Mouse (Mus musculus) hematopoietic stem cell, adult 5-6 weeks (primary cell): ENCODE results near the gene Dnajc4. TPM values are rescaled to one million over a fixed set of nuclear protein-coding genes. Genes with fewer than 3 reads are reported as not detected.
A peak's percentile ranks its signal among the peaks of the same experiment; 100 is the strongest.

Experiments used
- ATAC-seq, 2 experiments: fragments of 125-278 bp in 1 of 2; replicated peaks in 1 of 2; 2 replicates each; pipeline ENCODE4 v1.8.0; 2016 to 2017; ENCODE audit warnings: inconsistent platforms in 2 of 2, mild to moderate bottlenecking in 2 of 2, moderate number of reproducible peaks in 2 of 2, low read depth in 1 of 2, moderate TSS enrichment in 1 of 2; ENCODE audit not compliant: low FRiP score in 2 of 2, poor library complexity in 2 of 2, severe bottlenecking in 2 of 2, insufficient read depth in 1 of 2, low TSS enrichment in 1 of 2
- total RNA-seq: library from RNA; stranded (forward); fragments of 172-1452, 232-1000 nt; gene quantifications from 2 replicates; pipeline ENCODE4 v1.2.3, GENCODE M21; 2017

Gene Dnajc4
- total RNA-seq, 1 experiment from 2014 or later, result 7.7 TPM

DNA sequence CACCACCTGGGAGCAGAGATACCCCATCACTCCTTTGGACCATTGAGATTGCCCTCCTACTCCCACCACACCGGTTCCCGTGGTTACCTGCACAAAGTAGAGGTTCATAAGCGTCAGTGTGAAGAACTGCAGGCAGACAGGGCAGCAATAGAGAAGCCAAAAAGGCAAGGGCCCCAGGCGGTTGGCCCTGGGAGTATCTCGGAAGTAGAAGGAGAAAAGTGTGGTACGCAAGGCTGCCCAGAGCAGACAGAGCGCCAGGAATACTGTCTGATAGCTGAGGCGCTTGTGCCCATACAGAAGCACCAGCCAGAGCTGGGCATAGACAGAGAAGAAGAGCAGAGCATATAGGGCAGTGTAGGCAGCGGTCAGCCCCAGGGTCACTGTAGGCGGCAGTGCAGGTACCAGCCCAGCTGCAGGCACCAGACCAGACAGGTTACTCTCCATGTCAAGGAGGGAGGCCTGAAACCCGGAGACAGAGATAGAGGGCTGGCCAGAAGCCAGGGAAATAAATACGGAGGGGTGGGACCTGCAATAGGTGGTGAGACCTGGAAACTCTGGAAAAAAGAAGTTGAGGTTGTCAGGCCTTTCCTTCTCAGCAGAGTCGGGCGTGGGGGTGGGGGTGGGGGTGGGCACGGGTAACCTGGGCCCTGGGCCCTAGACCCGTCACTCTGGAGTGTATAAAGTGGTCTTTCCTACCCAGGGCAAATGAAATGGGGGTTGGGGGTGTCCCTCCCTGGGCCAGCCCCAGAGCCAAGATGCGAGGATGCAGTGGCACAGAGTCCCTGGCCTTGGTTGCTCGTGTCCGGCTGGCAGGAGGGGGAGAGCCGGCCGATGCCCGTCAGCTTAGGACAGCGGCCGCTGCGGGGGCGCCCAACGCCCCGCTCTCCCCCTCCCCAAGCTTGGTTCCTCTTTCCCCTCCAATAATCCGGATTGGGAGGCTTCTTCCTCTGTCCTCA lies 51.7 kb downstream of the Dnajc4 start:
- ATAC-seq, result peak in 1 of 2 experiments; percentile 10; a peak in 1 of 4 replicates

DNA sequence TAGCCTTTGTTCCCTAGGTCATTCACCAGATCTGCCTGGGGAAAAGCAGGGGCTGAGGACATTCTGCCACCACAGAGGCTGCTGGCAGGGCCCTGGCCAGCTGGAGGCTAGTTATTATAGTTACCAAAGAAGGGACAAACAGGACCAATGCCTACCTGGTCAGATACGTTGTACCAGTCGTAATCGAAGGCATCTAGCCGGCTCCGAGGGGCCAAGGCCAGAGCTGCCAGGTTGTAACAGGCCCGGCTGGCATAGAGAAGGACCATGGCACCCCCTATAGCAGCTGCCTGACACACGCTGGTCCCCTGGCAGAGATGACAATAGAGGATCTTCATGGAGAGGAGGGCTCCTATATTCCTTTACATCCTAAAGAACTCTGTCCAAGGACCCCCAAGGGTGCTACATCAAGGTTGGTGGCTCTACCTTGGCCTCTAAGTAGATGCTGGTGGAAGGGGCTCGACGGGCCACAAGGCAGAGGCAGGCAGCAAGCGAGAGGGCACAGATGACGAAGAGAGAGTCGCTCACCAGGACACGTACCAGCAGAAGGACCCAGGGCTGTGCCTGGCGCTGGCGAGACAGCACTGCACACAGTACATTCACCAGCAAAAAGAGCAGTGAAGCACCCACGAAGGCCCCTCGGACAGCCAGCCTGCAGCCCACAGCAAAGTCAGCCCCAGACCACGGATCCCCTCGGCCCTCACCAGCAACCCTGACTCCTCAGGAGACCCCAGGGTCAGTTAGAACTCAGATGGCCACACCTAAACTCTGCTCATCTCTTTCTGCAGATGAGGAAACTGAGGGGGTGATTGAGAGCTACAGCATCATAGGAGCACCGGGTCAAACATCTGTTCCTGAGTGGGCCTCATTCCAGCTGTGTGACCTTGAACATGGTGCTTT lies 53.0 kb downstream of the Dnajc4 start:
- ATAC-seq, result no peak

Other genes with a start within 250 kb of the Dnajc4 start
- 3.3 and 4.8 TPM in 2 replicates for gene Rps6ka4, start 151.9 kb downstream of the Dnajc4 start, total RNA-seq
- gene Ccdc88b, start 134.4 kb downstream of the Dnajc4 start, total RNA-seq, result 28.1 and 31.2 TPM in 2 replicates
- 249 and 328 TPM in 2 replicates for gene Trmt112, start 82.9 kb downstream of the Dnajc4 start, total RNA-seq
- 282 and 414 TPM in 2 replicates for gene Prdx5, start 82.5 kb downstream of the Dnajc4 start, total RNA-seq
- 15.3 and 16.0 TPM in 2 replicates for gene Esrra, start 70.8 kb downstream of the Dnajc4 start, total RNA-seq
- gene Catsperz, start 67.2 kb downstream of the Dnajc4 start, total RNA-seq, result not detected in 2 replicates
- not detected in 2 replicates for gene Kcnk4, start 58.1 kb downstream of the Dnajc4 start, total RNA-seq
- 21.9 and 30.1 TPM in 2 replicates for gene Bad, start 50.7 kb downstream of the Dnajc4 start, total RNA-seq
- 19.5 and 20.3 TPM in 2 replicates for gene Gpr137, start 50.1 kb downstream of the Dnajc4 start, total RNA-seq
- 89.4 and 98.0 TPM in 2 replicates for gene Ppp1r14b, start 17.6 kb downstream of the Dnajc4 start, total RNA-seq
- 9.1 and 12.3 TPM in 2 replicates for gene Plcb3, start 16.1 kb downstream of the Dnajc4 start, total RNA-seq
- 67.0 and 99.5 TPM in 2 replicates for gene Fkbp2, start 12.1 kb downstream of the Dnajc4 start, total RNA-seq
- gene Vegfb, start 4.9 kb downstream of the Dnajc4 start, total RNA-seq, result 6.4 and 9.2 TPM in 2 replicates
- gene Nudt22, start 3.5 kb upstream of the Dnajc4 start, total RNA-seq, result 8.5 and 9.9 TPM in 2 replicates
- gene Trpt1, start 3.6 kb upstream of the Dnajc4 start, total RNA-seq, result 1.6 and 2.2 TPM in 2 replicates
- gene Fermt3, start 26.9 kb upstream of the Dnajc4 start, total RNA-seq, result 198 and 220 TPM in 2 replicates
- gene Stip1, start 47.4 kb upstream of the Dnajc4 start, total RNA-seq, result 162 and 250 TPM in 2 replicates
- 5.2 and 11.2 TPM in 2 replicates for gene Macrod1, start 64.2 kb upstream of the Dnajc4 start, total RNA-seq
- gene Flrt1, start 113.2 kb upstream of the Dnajc4 start, total RNA-seq, result not detected in 2 replicates
- 72.4 and 74.3 TPM in 2 replicates for gene Otub1, start 213.7 kb upstream of the Dnajc4 start, total RNA-seq
- 361 and 451 TPM in 2 replicates for gene Cox8a, start 225.0 kb upstream of the Dnajc4 start, total RNA-seq
- gene Naa40, start 248.6 kb upstream of the Dnajc4 start, total RNA-seq, result 39.5 and 43.1 TPM in 2 replicates